Mouse (Mus musculus) lung, postnatal 0 days (tissue): ENCODE measurements around the gene Slc9a9.

Experiments used
- CTCF ChIP-seq: IDR thresholded peaks from 2 replicates; pipeline ENCODE4 v1.5.1; 2016; ENCODE audit warnings: antibody characterized with exemption, mild to moderate bottlenecking
- EP300 ChIP-seq: IDR thresholded peaks from 2 replicates; pipeline ENCODE4 v1.6.1; 2016; ENCODE audit warnings: antibody characterized with exemption, mild to moderate bottlenecking, control low read depth

GRCm38 (mm10) chr9:94701965-94702634, 32.4 kb downstream of the Slc9a9 start:
- TF ChIP-seq CTCF (no peak), EP300 (no peak)
